Mouse (Mus musculus) lung, postnatal 0 days (tissue): Measurements from ENCODE around the gene Olfr316. TPM values are rescaled to one million over a fixed set of nuclear protein-coding genes. Genes with fewer than 3 reads are reported as not detected.
"Not testable (repeated sequence)": the region's sequence is repeated elsewhere in the genome, so short reads cannot be mapped to it uniquely, and the experiment has no call there.

Experiments
- ATAC-seq: fragments of 200-750 bp; cut with Nextera tagmentation; 2 replicates; pipeline ENCODE4 v1.8.0; 2017; ENCODE audit warnings: moderate library complexity
- DNase-seq: peaks from one replicate; pipeline ENCODE4 v3.0.0-alpha.2; 2016; ENCODE audit warnings: low spot score
- H3K27ac ChIP-seq: fragments of 300-500 bp; sonication (generic); 2 replicates; pipeline ENCODE4 v1.5.1; 2014; ENCODE audit warnings: antibody characterized with exemption, mild to moderate bottlenecking, low read length, mixed read lengths
- H3K27me3 ChIP-seq: fragments of 300-500 bp; sonication (generic); replicated peaks from 2 replicates; pipeline ENCODE4 v1.6.1; 2014; ENCODE audit warnings: low read length, mixed read lengths; ENCODE audit not compliant: insufficient read depth
- H3K36me3 ChIP-seq: fragments of 300-500 bp; sonication (generic); 2 replicates; pipeline ENCODE4 v1.6.1; 2014; ENCODE audit warnings: low read length, mixed read lengths; ENCODE audit not compliant: insufficient read depth
- H3K4me1 ChIP-seq: fragments of 300-500 bp; sonication (generic); 2 replicates; pipeline ENCODE4 v1.6.1; 2014; ENCODE audit warnings: antibody characterized with exemption, low read depth, low read length, mixed read lengths; ENCODE audit not compliant: insufficient read depth
- H3K4me2 ChIP-seq: fragments of 300-500 bp; sonication (generic); replicated peaks from 2 replicates; pipeline ENCODE4 v1.6.1; 2014; ENCODE audit warnings: low read depth, mild to moderate bottlenecking, low read length, moderate library complexity, mixed read lengths
- H3K4me3 ChIP-seq: fragments of 300-500 bp; sonication (generic); 2 replicates; pipeline ENCODE4 v1.5.1; 2014; ENCODE audit warnings: low read depth, low read length
- H3K9ac ChIP-seq: fragments of 300-500 bp; sonication (generic); replicated peaks from 2 replicates; pipeline ENCODE4 v1.6.1; 2014; ENCODE audit warnings: low read depth, mild to moderate bottlenecking
- H3K9me3 ChIP-seq: fragments of 300-500 bp; sonication (generic); 2 replicates; pipeline ENCODE4 v1.6.1; 2016; ENCODE audit warnings: low read length, mixed read lengths
- CTCF ChIP-seq: IDR thresholded peaks from 2 replicates; pipeline ENCODE4 v1.5.1; 2016; ENCODE audit warnings: antibody characterized with exemption, mild to moderate bottlenecking
- EP300 ChIP-seq: IDR thresholded peaks from 2 replicates; pipeline ENCODE4 v1.6.1; 2016; ENCODE audit warnings: antibody characterized with exemption, mild to moderate bottlenecking, control low read depth
- WGBS: fragments of 180-500 bp; shearing (Covaris S2); extraction: QIAGEN DNeasy Blood & Tissue Kit; methylation state at CpG from one replicate; pipeline ENCODE4 v1.1.7; 2014; 5-methylcytosine and 5-hydroxymethylcytosine counted together
- polyA plus RNA-seq: library from polyadenylated mRNA; unstranded; fragments of >200 nt; fragmentation: Nextera tagmentation; extraction: Ambion mirVana; gene quantifications from 2 replicates; pipeline ENCODE4 v1.2.1, GENCODE M21; 2015

The Olfr316 gene
- not detected in 2 replicates for polyA plus RNA-seq

GRCm38 (mm10) chr11:58752434-58752833, at the start of gene Olfr316:
Olfr316 (plus strand) TSS chr11:58752734.
- no peaks in the 10 kb centered on the region for H3K27me3 ChIP-seq
- no peak within 1 kb of the TSS for H3K4me2 ChIP-seq
- no peaks in the 10 kb centered on the region for H3K9me3 ChIP-seq
- no peak for DNase-seq
- no peak for ATAC-seq
- WGBS = 78% methylated on average over 2 of the region's 2 CpGs
- TF ChIP-seq CTCF = no peak
- no peak for TF ChIP-seq EP300
- no peak within 1 kb of the TSS for H3K4me3 ChIP-seq
- no peak within 1 kb of the TSS for H3K27ac ChIP-seq
- no peaks in the 10 kb centered on the region for H3K36me3 ChIP-seq
- no peak within 1 kb of the TSS for H3K9ac ChIP-seq
- H3K4me1 ChIP-seq = no peaks in the 10 kb centered on the region

- Histone ChIP-seq H3K36me3 (no peaks in the 10 kb centered on the region), H3K4me2 (no peak overlapping the region), H3K27ac (no peak overlapping the region), H3K27me3 (no peaks in the 10 kb centered on the region), H3K4me3 (no peak overlapping the region), H3K4me1 (no peaks in the 10 kb centered on the region), H3K9ac (no peak overlapping the region), H3K9me3 (no peaks in the 10 kb centered on the region)
- ATAC-seq (no peak), DNase-seq (no peak)
- no peak for TF ChIP-seq CTCF
- TF ChIP-seq EP300 = no peak
- 73% methylated on average over 11 of the region's 11 CpGs for WGBS
Observed at GRCm38 (mm10) chr11:58709086-58709485, 43.4 kb upstream of the Olfr316 start.

GRCm38 (mm10) chr11:58717723-58718122, 34.8 kb upstream of the Olfr316 start:
- not testable (repeated sequence) for H3K9me3 ChIP-seq, ATAC-seq, H3K4me2 ChIP-seq, H3K36me3 ChIP-seq, H3K4me1 ChIP-seq, H3K9ac ChIP-seq, H3K27me3 ChIP-seq, H3K27ac ChIP-seq, DNase-seq, H3K4me3 ChIP-seq
- WGBS = 92% methylated on average over 6 of the region's 7 CpGs

GRCm38 (mm10) chr11:58719701-58720100, 32.8 kb upstream of the Olfr316 start:
- H3K9me3 ChIP-seq = no peaks in the 10 kb centered on the region
- no peak overlapping the region for H3K9ac ChIP-seq
- TF ChIP-seq CTCF (no peak), EP300 (no peak)
- H3K36me3 ChIP-seq = no peaks in the 10 kb centered on the region
- no peak for ATAC-seq
- no peaks in the 10 kb centered on the region for H3K4me1 ChIP-seq
- H3K4me3 ChIP-seq = no peak overlapping the region
- H3K4me2 ChIP-seq = no peak overlapping the region
- no peak overlapping the region for H3K27ac ChIP-seq
- no peak for DNase-seq
- 86% methylated on average over 4 of the region's 4 CpGs for WGBS
- no peaks in the 10 kb centered on the region for H3K27me3 ChIP-seq

- no peak for DNase-seq
- no peak within 1 kb of the TSS for H3K4me2 ChIP-seq
- no peak for TF ChIP-seq CTCF
- no peak for TF ChIP-seq EP300
- no peak within 1 kb of the TSS for H3K9ac ChIP-seq
- no peaks in the 10 kb centered on the region for H3K9me3 ChIP-seq
- H3K27ac ChIP-seq = no peak within 1 kb of the TSS
- no peaks in the 10 kb centered on the region for H3K36me3 ChIP-seq
- no peak within 1 kb of the TSS for H3K4me3 ChIP-seq
- H3K4me1 ChIP-seq = no peaks in the 10 kb centered on the region
- no peaks in the 10 kb centered on the region for H3K27me3 ChIP-seq
- no peak for ATAC-seq
Observed at GRCm38 (mm10) chr11:58723914-58724313, 28.6 kb upstream of the Olfr316 start, which contains the start of gene Olfr318. Olfr318 (minus strand) TSS chr11:58724014.

- 76% methylated on average over 6 of the region's 6 CpGs for WGBS
Observed at GRCm38 (mm10) chr11:58727896-58728650, 24.5 kb upstream of the Olfr316 start.

GRCm38 (mm10) chr11:58733372-58733771, 19.2 kb upstream of the Olfr316 start:
- Histone ChIP-seq H3K9ac (no peak overlapping the region), H3K4me3 (no peak overlapping the region), H3K4me2 (no peak overlapping the region), H3K36me3 (no peaks in the 10 kb centered on the region), H3K9me3 (no peaks in the 10 kb centered on the region), H3K27ac (no peak overlapping the region), H3K27me3 (no peaks in the 10 kb centered on the region), H3K4me1 (no peaks in the 10 kb centered on the region)
- no peak for TF ChIP-seq EP300
- no peak for TF ChIP-seq CTCF
- no peak for ATAC-seq
- 37% methylated on average over 3 of the region's 3 CpGs for WGBS
- DNase-seq = no peak

More at GRCm38 (mm10) chr11:58727896-58728650, 24.5 kb upstream of the Olfr316 start:
- not testable (repeated sequence) for H3K36me3 ChIP-seq, H3K27me3 ChIP-seq, H3K4me3 ChIP-seq, H3K4me2 ChIP-seq, ATAC-seq, H3K27ac ChIP-seq, H3K4me1 ChIP-seq, H3K9me3 ChIP-seq, DNase-seq, H3K9ac ChIP-seq
